Mouse (Mus musculus) cortical plate, adult 2 months (tissue): ENCODE measurements at regions not wholly inside any gene's neighbourhood (a gene's known extent, or its start where the extent isn't known, plus 50 kb on each side); places are given as distances from the start of the nearest gene placed in this dataset.

Experiments used
- CTCF ChIP-seq: fragments of 200-500 bp; IDR thresholded peaks from 2 replicates; pipeline ENCODE4 v1.5.1; 2011; ENCODE audit warnings: mild to moderate bottlenecking, control low read depth, low read length; ENCODE audit not compliant: insufficient read depth; ENCODE audit errors: extremely low read depth
- POLR2A ChIP-seq: fragments of 200-500 bp; IDR thresholded peaks from 2 replicates; pipeline ENCODE4 v1.6.1; 2011; ENCODE audit warnings: mild to moderate bottlenecking, low read length, control low read depth; ENCODE audit not compliant: insufficient read depth; ENCODE audit errors: extremely low read depth

GRCm38 (mm10) chr7:73198069-73198468, 177.2 kb upstream of the Rgma start:
- TF ChIP-seq POLR2A (no peak), CTCF (no peak)
